Mouse (Mus musculus): Measurements from ENCODE around the gene Fbxo24.

DNA sequence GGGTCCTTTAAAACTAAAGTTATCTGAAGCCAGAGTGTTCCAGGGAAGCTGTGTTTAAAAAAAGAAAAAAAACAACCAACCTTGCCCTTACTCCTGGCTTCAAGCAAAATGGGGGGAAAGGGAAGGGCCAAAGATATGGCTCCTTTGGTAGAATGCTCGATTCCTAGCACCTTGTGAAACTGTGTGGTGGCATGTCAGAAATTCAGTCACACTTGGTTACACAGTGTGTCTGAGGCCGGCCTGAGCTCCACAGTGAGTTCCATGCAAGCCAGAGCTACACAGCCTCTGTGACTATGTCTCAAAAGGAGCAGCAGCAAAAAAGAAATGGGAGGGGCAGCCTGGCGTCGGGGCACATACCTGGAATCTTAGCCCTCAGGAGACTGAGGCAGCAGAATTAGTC is 20.4 kb upstream of the Fbxo24 start:
- TF ChIP-seq CTCF (IDR thresholded peaks at IDR 0.05; ENCODE audit: borderline replicate concordance, extremely low read depth, insufficient read depth, insufficient read length) (no peak), POLR2A (IDR thresholded peaks at IDR 0.05; ENCODE audit: borderline replicate concordance, extremely low read depth, insufficient read depth, insufficient read length, poor library complexity, severe bottlenecking) (no peak)

Measured in brain, embryonic 14.5 days (tissue).